Comparison of ENCODE assay signal across 8 mouse cellular contexts in the genomic region with DNA sequence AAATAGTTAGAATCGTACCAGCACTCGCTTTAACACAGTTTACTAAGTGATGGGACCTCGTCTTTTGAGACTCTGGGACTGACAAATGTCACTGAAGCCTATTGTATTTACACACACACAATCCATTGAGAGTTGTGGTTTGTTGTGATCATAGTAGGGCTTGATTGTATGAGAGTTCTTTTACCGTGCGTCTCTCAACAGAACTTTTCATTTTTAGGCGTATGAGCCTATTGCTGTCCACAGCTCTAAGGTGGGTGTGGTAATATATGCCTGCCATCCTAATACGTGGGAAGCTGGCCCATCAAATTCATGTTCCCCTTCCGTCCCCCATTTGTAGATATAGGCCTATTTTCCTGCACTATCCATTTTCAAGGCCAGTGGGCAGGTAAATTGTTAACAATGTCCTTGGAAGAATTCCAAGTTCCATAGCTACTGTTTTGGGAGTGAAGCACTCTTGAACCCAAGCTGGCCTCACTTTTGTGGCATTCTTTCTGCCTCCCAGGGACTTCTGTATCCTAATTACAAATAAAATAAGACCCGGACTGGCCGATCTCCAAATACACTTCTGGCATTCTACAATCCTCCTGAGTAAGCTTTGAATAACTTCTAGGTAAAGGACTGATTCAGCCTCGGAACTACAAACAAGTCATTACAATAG. TPM values are rescaled to one million over a fixed set of nuclear protein-coding genes. Genes with fewer than 3 reads are reported as not detected.
DNase-seq lines count a peak whose midpoint lies in the region; ATAC-seq lines count a peak whose summit lies in the region.

No protein-coding gene starts in this region.

- DNase-seq in heart, adult 11 months, result no peak
- DNase-seq in kidney, postnatal 25 days, result peak; percentile 65 to 71
- DNase-seq in urinary bladder, adult 2 months (ENCODE audit: low spot score), result no peak
- DNase-seq in gastrocnemius, postnatal 36 days, result no peak
- DNase-seq in right cerebral cortex, postnatal 4 days, result no peak

- H3K27ac ChIP-seq in heart, embryonic 16.5 days (ENCODE audit: low read length), result peak overlapping the region; percentile 98
- peak overlapping the region; percentile 97 for H3K27ac ChIP-seq in forebrain, embryonic 12.5 days
- H3K27ac ChIP-seq in midbrain, embryonic 12.5 days (replicated peaks), result peak overlapping the region; percentile 95; the same call in 1 of the 2 replicates

- intact Hi-C loops in gastrocnemius, postnatal 36 days (cut with DNase I), result no loop called here

- peak overlapping the region; percentile 73 for H3K9ac ChIP-seq in heart, embryonic 16.5 days (ENCODE audit: low read length)
- peak overlapping the region; percentile 51 for H3K9ac ChIP-seq in forebrain, embryonic 12.5 days
- H3K9ac ChIP-seq in midbrain, embryonic 12.5 days (replicated peaks), result peak overlapping the region; percentile 57

- peaks cover 26% of the 10 kb centered on the region for H3K4me1 ChIP-seq in heart, embryonic 16.5 days (ENCODE audit: control insufficient read depth, insufficient read depth, low read length)
- peaks cover 30% of the 10 kb centered on the region for H3K4me1 ChIP-seq in forebrain, embryonic 12.5 days
- H3K4me1 ChIP-seq in midbrain, embryonic 12.5 days, result peaks cover 36% of the 10 kb centered on the region

- no peaks in the 10 kb centered on the region for H3K27me3 ChIP-seq in heart, embryonic 16.5 days (ENCODE audit: control insufficient read depth, insufficient read depth, low read length)
- no peaks in the 10 kb centered on the region for H3K27me3 ChIP-seq in forebrain, embryonic 12.5 days
- H3K27me3 ChIP-seq in midbrain, embryonic 12.5 days, result no peaks in the 10 kb centered on the region

- peak overlapping the region; percentile 92 for H3K4me3 ChIP-seq in heart, embryonic 16.5 days (ENCODE audit: low read length)
- H3K4me3 ChIP-seq in forebrain, embryonic 12.5 days (replicated peaks), result peak overlapping the region; percentile 82
- peak overlapping the region; percentile 79 for H3K4me3 ChIP-seq in midbrain, embryonic 12.5 days

- ATAC-seq in heart, embryonic 16.5 days (replicated peaks; ENCODE audit: extremely low read depth, insufficient read depth, low FRiP score), result no peak
- ATAC-seq in forebrain, embryonic 12.5 days (ENCODE audit: low FRiP score), result 0 out of 2 replicates have a peak, but pooled peaks have one; percentile 3
- no peak for ATAC-seq in midbrain, embryonic 12.5 days (ENCODE audit: low FRiP score, low read depth)

- H3K36me3 ChIP-seq in heart, embryonic 16.5 days (ENCODE audit: control insufficient read depth, insufficient read depth), result no peaks in the 10 kb centered on the region
- H3K36me3 ChIP-seq in forebrain, embryonic 12.5 days (replicated peaks), result peaks cover 8% of the 10 kb centered on the region; the same call in 1 of the 2 replicates
- H3K36me3 ChIP-seq in midbrain, embryonic 12.5 days, result peaks cover 10% of the 10 kb centered on the region

- 50% methylated on average over 11 of the region's 11 CpGs for WGBS in heart, embryonic 16.5 days
- WGBS in forebrain, embryonic 12.5 days, result 60% methylated on average over 11 of the region's 11 CpGs
- 57% methylated on average over 11 of the region's 11 CpGs for WGBS in midbrain, embryonic 12.5 days

- H3K9me3 ChIP-seq in heart, embryonic 16.5 days (replicated peaks; ENCODE audit: control insufficient read depth, low read length), result no peaks in the 10 kb centered on the region
- H3K9me3 ChIP-seq in forebrain, embryonic 12.5 days, result no peaks in the 10 kb centered on the region
- no peaks in the 10 kb centered on the region for H3K9me3 ChIP-seq in midbrain, embryonic 12.5 days

- peak overlapping the region; percentile 100 for H3K4me2 ChIP-seq in heart, embryonic 16.5 days (ENCODE audit: low read depth, low read length)
- peak overlapping the region; percentile 96 for H3K4me2 ChIP-seq in forebrain, embryonic 12.5 days
- H3K4me2 ChIP-seq in midbrain, embryonic 12.5 days (replicated peaks), result peak overlapping the region; percentile 73

RNA-seq across cellular contexts. Expression of a gene that starts 0.8 kb away (rescaled TPM):
- 18.4 and 19.8 TPM in 2 replicates for polyA plus RNA-seq in heart, embryonic 16.5 days (2015; fragmentation: Nextera tagmentation; extraction: Ambion mirVana)
- 42.8 and 45.1 TPM in 2 replicates for polyA plus RNA-seq in forebrain, embryonic 12.5 days (2016; fragmentation: Nextera tagmentation; extraction: Ambion mirVana)
- polyA plus RNA-seq in midbrain, embryonic 12.5 days (2016; fragmentation: Nextera tagmentation; extraction: Ambion mirVana), result 42.4 and 44.3 TPM in 2 replicates
- 24.8 and 26.4 TPM in 2 replicates for polyA plus RNA-seq in urinary bladder, adult 2 months (2012; rRNA removed)
- 10 to 100 TPM; 14.3 to 15.0 TPM for total RNA-seq in gastrocnemius, postnatal 36 days (2021)

RNA-seq across cellular contexts. Expression of a gene that starts 31.5 kb away (rescaled TPM):
- 11.3 and 13.0 TPM in 2 replicates for polyA plus RNA-seq in heart, embryonic 16.5 days (2015; fragmentation: Nextera tagmentation; extraction: Ambion mirVana)
- polyA plus RNA-seq in forebrain, embryonic 12.5 days (2016; fragmentation: Nextera tagmentation; extraction: Ambion mirVana), result 1.6 and 2.2 TPM in 2 replicates
- 2.5 and 2.6 TPM in 2 replicates for polyA plus RNA-seq in midbrain, embryonic 12.5 days (2016; fragmentation: Nextera tagmentation; extraction: Ambion mirVana)
- 25.3 and 26.4 TPM in 2 replicates for polyA plus RNA-seq in urinary bladder, adult 2 months (2012; rRNA removed)
- total RNA-seq in gastrocnemius, postnatal 36 days (2021), result 1 to 10 TPM; 5.7 to 6.1 TPM

RNA-seq across cellular contexts. Expression of a gene that starts 41.7 kb away (rescaled TPM):
- 103 and 104 TPM in 2 replicates for polyA plus RNA-seq in heart, embryonic 16.5 days (2015; fragmentation: Nextera tagmentation; extraction: Ambion mirVana)
- polyA plus RNA-seq in forebrain, embryonic 12.5 days (2016; fragmentation: Nextera tagmentation; extraction: Ambion mirVana), result 351 and 352 TPM in 2 replicates
- polyA plus RNA-seq in midbrain, embryonic 12.5 days (2016; fragmentation: Nextera tagmentation; extraction: Ambion mirVana), result 319 and 328 TPM in 2 replicates
- 44.4 and 48.2 TPM in 2 replicates for polyA plus RNA-seq in urinary bladder, adult 2 months (2012; rRNA removed)
- total RNA-seq in gastrocnemius, postnatal 36 days (2021), result 10 to 100 TPM; 23.8 to 25.4 TPM

RNA-seq across cellular contexts. Expression of a gene that starts 44.5 kb away (rescaled TPM):
- polyA plus RNA-seq in heart, embryonic 16.5 days (2015; fragmentation: Nextera tagmentation; extraction: Ambion mirVana), result 5.6 and 6.7 TPM in 2 replicates
- polyA plus RNA-seq in forebrain, embryonic 12.5 days (2016; fragmentation: Nextera tagmentation; extraction: Ambion mirVana), result 14.7 and 18.3 TPM in 2 replicates
- polyA plus RNA-seq in midbrain, embryonic 12.5 days (2016; fragmentation: Nextera tagmentation; extraction: Ambion mirVana), result 15.8 and 22.0 TPM in 2 replicates
- 9.2 and 11.0 TPM in 2 replicates for polyA plus RNA-seq in urinary bladder, adult 2 months (2012; rRNA removed)
- under 1 TPM; 0.59 to 0.91 TPM for total RNA-seq in gastrocnemius, postnatal 36 days (2021)

RNA-seq across cellular contexts. Expression of a gene that starts 56.6 kb away (rescaled TPM):
- polyA plus RNA-seq in heart, embryonic 16.5 days (2015; fragmentation: Nextera tagmentation; extraction: Ambion mirVana), result 76.1 and 88.9 TPM in 2 replicates
- polyA plus RNA-seq in forebrain, embryonic 12.5 days (2016; fragmentation: Nextera tagmentation; extraction: Ambion mirVana), result 71.7 and 73.2 TPM in 2 replicates
- polyA plus RNA-seq in midbrain, embryonic 12.5 days (2016; fragmentation: Nextera tagmentation; extraction: Ambion mirVana), result 78.4 and 79.8 TPM in 2 replicates
- polyA plus RNA-seq in urinary bladder, adult 2 months (2012; rRNA removed), result 88.2 and 107 TPM in 2 replicates
- 10 to 100 TPM; 58.8 to 68.7 TPM for total RNA-seq in gastrocnemius, postnatal 36 days (2021)

Comparison
In these comparisons a context has a peak if more than half of its experiments do, and no peak if none do; other contexts are left out.
1. DNase-seq: peak in kidney, postnatal 25 days (2 of 2); none in heart, adult 11 months (single experiment), urinary bladder, adult 2 months (single experiment), gastrocnemius, postnatal 36 days (0 of 2) and right cerebral cortex, postnatal 4 days (single experiment).
2. Peak in every context shown above with its lines, with median percentiles within 50 percentile points of each other: H3K27ac ChIP-seq, H3K4me2 ChIP-seq, H3K4me3 ChIP-seq and H3K9ac ChIP-seq.